Mouse (Mus musculus): ENCODE results near the gene Igf1r. TPM values are rescaled to one million over a fixed set of nuclear protein-coding genes. Genes with fewer than 3 reads are reported as not detected.

Gene Igf1r
- polyA plus RNA-seq, 1 experiment from 2014 or later: 18.1 TPM

DNA sequence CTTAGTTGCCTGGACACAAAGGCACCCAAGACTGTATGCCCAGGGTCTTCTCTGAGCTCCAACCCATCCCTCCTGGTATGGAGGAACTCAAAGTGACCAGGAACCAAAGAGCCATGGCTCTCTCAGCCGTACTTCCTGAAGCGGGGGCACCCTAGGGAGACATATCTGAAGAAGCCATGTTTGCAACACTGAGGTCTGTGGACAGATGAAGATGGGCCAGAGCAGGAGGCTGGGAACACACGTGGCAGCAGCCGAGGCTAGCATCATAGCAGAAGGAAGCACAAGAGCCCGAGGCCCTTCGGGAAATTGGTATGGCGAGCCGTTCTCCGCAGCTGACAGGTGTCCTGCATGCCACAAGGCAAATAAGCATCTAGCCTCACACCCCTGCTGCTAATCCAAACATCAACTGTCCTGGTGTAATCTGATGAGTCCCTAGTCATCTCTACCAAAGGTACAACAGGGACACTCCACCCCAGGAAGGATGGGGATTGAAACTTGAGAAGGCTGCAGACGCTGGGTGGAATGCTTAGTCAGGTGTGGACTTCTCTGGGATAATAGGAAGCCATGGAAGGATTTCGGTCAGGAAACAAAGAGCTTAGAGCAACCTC lies 286.7 kb downstream of the Igf1r start:
- no peak for TF ChIP-seq CTCF (IDR thresholded peaks at IDR 0.05; ENCODE audit: low read depth)
- H3K4me1 ChIP-seq (replicated peaks; ENCODE audit: insufficient read depth, low read length): no peaks in the 10 kb centered on the region
- ATAC-seq (replicated peaks; ENCODE audit: low FRiP score, low read depth) (0 out of 2 replicates have a peak, but pooled peaks have one; percentile 29), DNase-seq (ENCODE audit: low spot score) (no peak)
- H3K27me3 ChIP-seq (ENCODE audit: insufficient read depth, low read length): no peaks in the 10 kb centered on the region
- H3K9me3 ChIP-seq (replicated peaks; ENCODE audit: low read length): no peaks in the 10 kb centered on the region
- 48% methylated on average over 11 of the region's 11 CpGs for WGBS
- H3K9ac ChIP-seq (ENCODE audit: low read depth, low read length): no peak overlapping the region
- no peak overlapping the region for H3K4me3 ChIP-seq (replicated peaks; ENCODE audit: low read depth, low read length)
- no peaks in the 10 kb centered on the region for H3K36me3 ChIP-seq (ENCODE audit: insufficient read depth, low read length)
- H3K27ac ChIP-seq: no peak overlapping the region
- no peak overlapping the region for H3K4me2 ChIP-seq (ENCODE audit: low read length)

GRCm38 (mm10) chr7:68241205-68241604 lies 288.6 kb downstream of the Igf1r start:
- no peaks in the 10 kb centered on the region for H3K36me3 ChIP-seq (ENCODE audit: insufficient read depth, low read length)
- no peak overlapping the region for H3K4me2 ChIP-seq (ENCODE audit: low read length)
- no peaks in the 10 kb centered on the region for H3K27me3 ChIP-seq (ENCODE audit: insufficient read depth, low read length)
- H3K9me3 ChIP-seq (replicated peaks; ENCODE audit: low read length): no peaks in the 10 kb centered on the region
- ATAC-seq (replicated peaks; ENCODE audit: low FRiP score, low read depth) (no peak), DNase-seq (ENCODE audit: low spot score) (no peak)
- no peak overlapping the region for H3K27ac ChIP-seq
- no peak overlapping the region for H3K9ac ChIP-seq (ENCODE audit: low read depth, low read length)
- WGBS: 73% methylated on average over 9 of the region's 9 CpGs
- no peak for TF ChIP-seq CTCF (IDR thresholded peaks at IDR 0.05; ENCODE audit: low read depth)
- no peak overlapping the region for H3K4me3 ChIP-seq (replicated peaks; ENCODE audit: low read depth, low read length)
- no peaks in the 10 kb centered on the region for H3K4me1 ChIP-seq (replicated peaks; ENCODE audit: insufficient read depth, low read length)

DNA sequence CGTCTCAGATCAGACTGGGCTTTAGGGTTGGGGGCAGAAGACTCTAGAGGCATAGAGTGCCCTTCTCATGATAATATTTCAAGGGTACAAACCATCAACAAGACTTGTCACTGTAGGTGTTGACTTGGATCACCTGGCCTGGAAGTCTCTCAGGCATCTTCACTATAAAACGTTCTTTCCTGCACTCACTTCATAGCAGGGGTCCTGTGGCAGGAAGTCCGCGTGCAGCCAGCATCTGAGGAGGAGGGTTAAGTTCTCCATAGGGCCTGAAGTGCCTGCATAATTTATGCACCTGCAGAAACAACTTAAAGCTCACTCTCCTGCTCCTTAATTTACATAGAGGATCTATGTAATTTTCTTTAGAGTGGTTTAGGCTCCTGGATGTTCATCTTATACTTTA lies 293.1 kb downstream of the Igf1r start:
- H3K27ac ChIP-seq: no peak overlapping the region
- H3K27me3 ChIP-seq (ENCODE audit: insufficient read depth, low read length): no peaks in the 10 kb centered on the region
- no peak overlapping the region for H3K4me3 ChIP-seq (replicated peaks; ENCODE audit: low read depth, low read length)
- H3K36me3 ChIP-seq (ENCODE audit: insufficient read depth, low read length): no peaks in the 10 kb centered on the region
- H3K9me3 ChIP-seq (replicated peaks; ENCODE audit: low read length): no peaks in the 10 kb centered on the region
- no peak for TF ChIP-seq CTCF (IDR thresholded peaks at IDR 0.05; ENCODE audit: low read depth)
- no peak overlapping the region for H3K9ac ChIP-seq (ENCODE audit: low read depth, low read length)
- no peak for DNase-seq (ENCODE audit: low spot score)
- no peak overlapping the region for H3K4me2 ChIP-seq (ENCODE audit: low read length)
- WGBS: 49% methylated on average over 4 of the region's 4 CpGs
- ATAC-seq (replicated peaks; ENCODE audit: low FRiP score, low read depth): no peak
- H3K4me1 ChIP-seq (replicated peaks; ENCODE audit: insufficient read depth, low read length): no peaks in the 10 kb centered on the region

GRCm38 (mm10) chr7:68246249-68246648 lies 293.6 kb downstream of the Igf1r start:
- Histone ChIP-seq H3K36me3 (ENCODE audit: insufficient read depth, low read length) (no peaks in the 10 kb centered on the region), H3K9me3 (replicated peaks; ENCODE audit: low read length) (no peaks in the 10 kb centered on the region), H3K27me3 (ENCODE audit: insufficient read depth, low read length) (no peaks in the 10 kb centered on the region), H3K4me3 (replicated peaks; ENCODE audit: low read depth, low read length) (no peak overlapping the region), H3K4me2 (ENCODE audit: low read length) (no peak overlapping the region), H3K4me1 (replicated peaks; ENCODE audit: insufficient read depth, low read length) (no peaks in the 10 kb centered on the region), H3K9ac (ENCODE audit: low read depth, low read length) (no peak overlapping the region), H3K27ac (no peak overlapping the region)
- no peak for TF ChIP-seq CTCF (IDR thresholded peaks at IDR 0.05; ENCODE audit: low read depth)
- DNase-seq (ENCODE audit: low spot score) (no peak), ATAC-seq (replicated peaks; ENCODE audit: low FRiP score, low read depth) (no peak)
- WGBS: 71% methylated on average over 8 of the region's 8 CpGs

DNA sequence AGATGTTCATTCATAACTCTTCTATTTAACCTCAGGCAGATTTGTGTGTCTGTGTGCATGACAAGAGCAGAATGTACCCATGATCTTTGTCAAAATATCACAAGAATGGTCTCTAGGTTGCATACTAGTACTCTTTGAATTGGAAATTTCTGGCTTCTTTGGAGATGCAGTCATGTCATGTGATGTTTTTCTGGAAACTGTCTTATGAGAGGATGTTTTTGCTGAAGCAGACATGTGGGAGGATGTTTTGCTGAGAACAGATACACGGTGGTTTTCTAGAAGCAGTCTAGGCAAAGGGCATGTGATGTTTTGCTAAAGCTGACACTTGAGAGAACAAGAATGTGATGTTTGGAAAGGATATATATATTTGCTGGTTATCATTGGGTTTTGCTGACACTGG lies 297.8 kb downstream of the Igf1r start:
- H3K4me2 ChIP-seq (ENCODE audit: low read length): no peak overlapping the region
- ATAC-seq (replicated peaks; ENCODE audit: low FRiP score, low read depth) (no peak), DNase-seq (ENCODE audit: low spot score) (no peak)
- H3K9ac ChIP-seq (ENCODE audit: low read depth, low read length): no peak overlapping the region
- no peaks in the 10 kb centered on the region for H3K27me3 ChIP-seq (ENCODE audit: insufficient read depth, low read length)
- H3K36me3 ChIP-seq (ENCODE audit: insufficient read depth, low read length): no peaks in the 10 kb centered on the region
- no peak overlapping the region for H3K4me3 ChIP-seq (replicated peaks; ENCODE audit: low read depth, low read length)
- H3K9me3 ChIP-seq (replicated peaks; ENCODE audit: low read length): no peaks in the 10 kb centered on the region
- 9% methylated on average over 1 of the region's 1 CpGs for WGBS
- H3K27ac ChIP-seq: no peak overlapping the region
- no peaks in the 10 kb centered on the region for H3K4me1 ChIP-seq (replicated peaks; ENCODE audit: insufficient read depth, low read length)
- TF ChIP-seq CTCF (IDR thresholded peaks at IDR 0.05; ENCODE audit: low read depth): no peak

GRCm38 (mm10) chr7:68250902-68251301 lies 298.3 kb downstream of the Igf1r start:
- Histone ChIP-seq H3K4me1 (replicated peaks; ENCODE audit: insufficient read depth, low read length) (no peaks in the 10 kb centered on the region), H3K9me3 (replicated peaks; ENCODE audit: low read length) (no peaks in the 10 kb centered on the region), H3K27me3 (ENCODE audit: insufficient read depth, low read length) (no peaks in the 10 kb centered on the region), H3K4me2 (ENCODE audit: low read length) (no peak overlapping the region), H3K4me3 (replicated peaks; ENCODE audit: low read depth, low read length) (no peak overlapping the region), H3K27ac (no peak overlapping the region), H3K36me3 (ENCODE audit: insufficient read depth, low read length) (no peaks in the 10 kb centered on the region), H3K9ac (ENCODE audit: low read depth, low read length) (no peak overlapping the region)
- ATAC-seq (replicated peaks; ENCODE audit: low FRiP score, low read depth) (no peak), DNase-seq (ENCODE audit: low spot score) (no peak)
- 83% methylated on average over 3 of the region's 3 CpGs for WGBS
- no peak for TF ChIP-seq CTCF (IDR thresholded peaks at IDR 0.05; ENCODE audit: low read depth)

DNA sequence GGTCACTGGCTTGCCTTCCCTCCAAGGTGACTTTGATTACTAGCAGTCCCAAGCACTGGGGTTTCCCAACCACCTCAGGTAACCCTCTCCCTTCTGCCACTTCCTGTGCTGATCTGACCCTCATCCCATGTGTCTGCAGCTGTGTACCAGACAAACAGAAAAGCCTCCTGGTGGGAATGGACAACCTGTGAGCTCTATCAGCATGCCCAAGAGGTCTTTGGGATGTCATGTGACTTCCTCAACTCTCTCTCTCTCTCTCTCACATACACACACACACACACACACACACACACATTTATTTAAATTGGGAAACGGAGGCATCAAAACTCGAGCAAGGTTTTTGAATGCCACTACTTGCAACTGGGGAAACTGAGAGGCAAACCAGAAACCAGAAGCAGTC lies 305.1 kb downstream of the Igf1r start:
- 94% methylated on average over 2 of the region's 2 CpGs for WGBS

More for the DNA sequence above, 305.1 kb downstream of the Igf1r start:
- no peak for ATAC-seq (replicated peaks; ENCODE audit: low FRiP score, low read depth)
- Histone ChIP-seq H3K36me3 (ENCODE audit: insufficient read depth, low read length) (no peaks in the 10 kb centered on the region), H3K9ac (ENCODE audit: low read depth, low read length) (no peak overlapping the region), H3K4me1 (replicated peaks; ENCODE audit: insufficient read depth, low read length) (peaks cover 7% of the 10 kb centered on the region), H3K4me3 (replicated peaks; ENCODE audit: low read depth, low read length) (no peak overlapping the region), H3K9me3 (replicated peaks; ENCODE audit: low read length) (no peaks in the 10 kb centered on the region), H3K27ac (no peak overlapping the region), H3K4me2 (ENCODE audit: low read length) (no peak overlapping the region), H3K27me3 (ENCODE audit: insufficient read depth, low read length) (no peaks in the 10 kb centered on the region)
- no peak for DNase-seq (ENCODE audit: low spot score)
- TF ChIP-seq CTCF (IDR thresholded peaks at IDR 0.05; ENCODE audit: low read depth): no peak
